Mouse (Mus musculus): ENCODE measurements at regions not wholly inside any gene's neighbourhood (a gene's known extent, or its start where the extent isn't known, plus 50 kb on each side); places are given as distances from the start of the nearest gene placed in this dataset.
A peak's percentile ranks its signal among the peaks of the same experiment; 100 is the strongest.

DNA sequence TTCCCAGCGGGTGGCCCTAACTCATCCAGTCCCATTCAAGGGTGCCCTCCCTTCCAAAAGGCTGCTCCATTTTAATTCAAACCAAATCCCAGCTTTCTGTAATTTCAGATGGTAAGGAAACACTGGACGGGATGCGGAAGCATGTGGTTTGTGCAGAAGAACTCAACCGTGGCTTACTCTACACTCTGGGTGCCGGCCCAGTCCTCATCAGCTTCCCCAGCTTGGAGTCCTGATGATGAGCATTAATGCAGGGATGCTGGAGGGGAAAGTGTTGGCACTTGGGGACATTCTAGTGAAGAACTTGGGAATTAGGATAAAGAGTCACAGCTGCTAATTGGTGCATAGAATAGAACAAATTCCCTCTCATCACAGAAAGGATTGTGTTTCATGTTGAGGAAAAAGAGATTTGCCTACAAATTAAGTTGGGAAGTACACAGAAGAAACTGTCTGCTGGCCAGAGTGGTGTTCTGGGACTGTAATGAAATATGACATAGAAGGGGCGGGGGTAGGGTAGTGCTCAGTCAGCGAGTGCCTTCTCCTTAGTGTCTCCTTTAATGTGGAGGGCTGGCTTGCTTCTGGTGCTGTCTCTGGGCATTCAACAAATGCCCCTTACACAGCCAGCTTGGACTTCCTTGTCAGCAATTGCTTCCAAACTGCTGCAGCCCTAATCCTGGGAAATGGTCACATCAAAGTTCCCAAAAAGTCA lies 285.0 kb upstream of the Bmper start:
- no peaks in the 10 kb centered on the region for H3K9me3 ChIP-seq
- ATAC-seq (replicated peaks): no peak
- H3K4me2 ChIP-seq: no peak overlapping the region
- H3K27ac ChIP-seq: no peak overlapping the region
- no peaks in the 10 kb centered on the region for H3K36me3 ChIP-seq (replicated peaks)
- no peaks in the 10 kb centered on the region for H3K27me3 ChIP-seq (replicated peaks)
- 81% methylated on average over 7 of the region's 7 CpGs for WGBS
- no peak overlapping the region for H3K9ac ChIP-seq
- no peak overlapping the region for H3K4me3 ChIP-seq
- no peaks in the 10 kb centered on the region for H3K4me1 ChIP-seq

DNA sequence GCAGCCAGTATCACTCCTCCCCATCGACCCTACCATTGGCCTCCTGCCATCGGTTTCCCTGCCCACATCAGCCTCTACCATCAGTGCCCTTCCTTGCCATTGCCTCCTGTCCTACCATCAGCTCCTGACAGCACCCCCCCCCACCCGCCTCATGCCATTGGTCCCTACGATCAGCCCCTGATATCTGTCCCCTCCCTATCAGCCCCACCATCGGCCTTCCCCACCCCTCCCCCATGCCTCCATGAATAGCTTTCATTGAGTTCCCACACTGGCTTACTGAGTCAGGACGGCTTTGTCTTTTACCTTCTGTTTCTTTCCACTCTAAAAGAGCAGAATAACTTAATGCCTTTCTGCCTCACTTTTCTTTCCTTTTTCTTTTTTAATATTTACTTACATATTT lies 277.9 kb upstream of the Bmper start:
- no peaks in the 10 kb centered on the region for H3K27me3 ChIP-seq (replicated peaks)
- H3K36me3 ChIP-seq (replicated peaks): no peaks in the 10 kb centered on the region
- no peak overlapping the region for H3K4me3 ChIP-seq
- no peak overlapping the region for H3K9ac ChIP-seq
- ATAC-seq (replicated peaks): no peak
- no peak overlapping the region for H3K27ac ChIP-seq
- 59% methylated on average over 6 of the region's 6 CpGs for WGBS
- peaks cover 4% of the 10 kb centered on the region; the same call in 1 of the 2 replicates for H3K4me1 ChIP-seq
- no peaks in the 10 kb centered on the region for H3K9me3 ChIP-seq
- H3K4me2 ChIP-seq: no peak overlapping the region

DNA sequence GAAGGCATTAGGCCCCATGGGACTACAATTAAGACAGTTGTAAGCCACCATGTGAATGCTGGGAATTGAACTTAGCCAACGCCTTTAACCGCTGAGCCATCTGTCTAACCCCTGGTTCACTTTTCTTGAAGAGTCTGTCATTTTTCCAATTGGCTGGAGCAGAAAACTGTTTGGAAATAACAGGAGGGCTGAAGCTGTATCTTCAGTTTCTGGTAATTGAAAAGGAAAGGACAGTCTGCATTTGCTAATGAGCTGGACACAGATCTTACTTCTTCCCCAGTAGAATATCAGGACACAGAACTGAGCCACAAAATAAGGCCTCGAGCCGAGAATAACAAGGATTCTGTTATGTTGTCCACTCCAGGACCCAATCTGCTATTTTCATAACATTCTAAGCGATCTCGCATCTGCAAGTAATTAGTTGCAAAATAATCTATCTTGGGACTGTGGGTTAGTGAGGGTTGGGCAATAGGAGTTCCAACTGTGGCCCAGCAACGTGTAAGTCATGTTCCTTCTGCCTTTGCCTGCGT lies 277.4 kb upstream of the Bmper start:
- Histone ChIP-seq H3K27me3 (replicated peaks) (no peaks in the 10 kb centered on the region), H3K36me3 (replicated peaks) (no peaks in the 10 kb centered on the region), H3K4me3 (no peak overlapping the region), H3K4me2 (no peak overlapping the region), H3K27ac (no peak overlapping the region), H3K9me3 (no peaks in the 10 kb centered on the region), H3K9ac (no peak overlapping the region), H3K4me1 (peaks cover 4% of the 10 kb centered on the region; the same call in 1 of the 2 replicates)
- 72% methylated on average over 8 of the region's 8 CpGs for WGBS
- no peak for ATAC-seq (replicated peaks)

DNA sequence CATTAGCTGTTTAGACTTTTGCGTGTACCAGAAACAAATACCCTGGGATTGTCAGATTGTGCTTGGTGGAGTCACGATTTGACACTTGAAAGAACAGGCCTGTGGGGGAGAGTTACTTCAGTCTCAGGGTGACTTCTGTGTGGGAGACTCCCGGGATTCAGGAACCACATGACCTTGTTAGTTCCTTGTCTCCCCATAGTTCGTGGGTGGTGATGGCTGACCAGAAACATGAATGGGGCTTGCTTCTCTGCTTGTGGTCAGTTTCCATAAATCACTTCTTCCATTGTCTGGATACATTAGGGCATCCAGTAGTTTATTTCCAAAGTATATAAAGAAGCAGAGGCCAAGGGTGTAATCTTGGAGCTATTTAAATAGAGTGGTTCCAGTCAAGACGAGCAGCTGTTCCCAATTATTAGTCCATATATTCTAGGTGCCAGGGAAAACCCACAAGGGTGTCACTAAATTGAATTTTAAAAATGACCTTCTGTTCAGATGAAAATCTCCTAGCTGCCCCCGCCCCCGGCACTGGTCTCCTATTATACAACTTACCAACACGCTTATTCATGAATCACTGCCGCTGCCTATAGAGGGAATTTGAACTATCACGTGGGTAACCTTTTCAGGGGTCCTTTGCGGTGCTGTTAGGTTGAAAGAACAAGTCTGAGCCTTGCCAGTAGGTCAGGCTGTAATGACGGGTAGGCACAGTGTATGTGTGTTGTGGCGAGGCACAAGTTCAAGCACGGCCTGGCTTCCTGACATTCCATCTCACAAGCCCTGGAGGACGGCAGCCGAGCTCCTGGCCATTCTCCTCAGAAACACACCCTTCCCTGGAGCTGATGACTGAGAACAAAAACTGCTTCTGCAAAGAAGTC lies 270.1 kb upstream of the Bmper start:
- Histone ChIP-seq H3K27me3 (replicated peaks) (no peaks in the 10 kb centered on the region), H3K36me3 (replicated peaks) (no peaks in the 10 kb centered on the region), H3K4me3 (no peak overlapping the region), H3K4me2 (no peak overlapping the region), H3K27ac (no peak overlapping the region), H3K9ac (no peak overlapping the region), H3K4me1 (no peaks in the 10 kb centered on the region), H3K9me3 (no peaks in the 10 kb centered on the region)
- WGBS: 77% methylated on average over 16 of the region's 16 CpGs
- no peak for ATAC-seq (replicated peaks)

DNA sequence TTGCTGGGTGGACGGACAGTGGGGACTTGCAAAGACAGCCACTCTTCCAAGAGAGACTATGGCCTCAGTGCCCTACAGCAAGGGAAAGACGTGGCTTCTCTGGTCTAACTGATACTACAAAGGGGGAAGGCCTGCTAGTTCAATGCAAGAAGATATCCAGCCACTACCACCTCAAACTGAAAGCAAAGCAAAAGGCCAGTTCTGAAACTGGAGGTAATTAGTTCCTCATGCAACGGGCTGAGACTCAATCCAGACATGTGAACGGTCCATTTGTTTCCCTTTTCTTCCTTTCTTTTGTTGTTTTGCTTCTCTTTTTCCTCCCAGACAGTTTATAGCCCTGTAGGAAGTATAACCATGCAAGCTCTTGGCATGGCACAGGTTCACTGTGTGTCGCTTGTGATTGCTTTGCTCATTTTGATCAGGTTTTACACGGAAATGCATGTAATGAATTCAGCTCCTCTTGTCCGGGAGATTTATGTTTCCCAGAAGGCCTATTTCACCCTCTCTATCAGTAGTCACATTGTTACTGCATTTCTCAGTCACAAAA lies 260.5 kb upstream of the Bmper start:
- Histone ChIP-seq H3K4me3 (no peak overlapping the region), H3K27ac (no peak overlapping the region), H3K9me3 (no peaks in the 10 kb centered on the region), H3K4me1 (no peaks in the 10 kb centered on the region), H3K36me3 (replicated peaks) (no peaks in the 10 kb centered on the region), H3K9ac (no peak overlapping the region), H3K4me2 (no peak overlapping the region), H3K27me3 (replicated peaks) (no peaks in the 10 kb centered on the region)
- 57% methylated on average over 7 of the region's 7 CpGs for WGBS
- ATAC-seq (replicated peaks): no peak

DNA sequence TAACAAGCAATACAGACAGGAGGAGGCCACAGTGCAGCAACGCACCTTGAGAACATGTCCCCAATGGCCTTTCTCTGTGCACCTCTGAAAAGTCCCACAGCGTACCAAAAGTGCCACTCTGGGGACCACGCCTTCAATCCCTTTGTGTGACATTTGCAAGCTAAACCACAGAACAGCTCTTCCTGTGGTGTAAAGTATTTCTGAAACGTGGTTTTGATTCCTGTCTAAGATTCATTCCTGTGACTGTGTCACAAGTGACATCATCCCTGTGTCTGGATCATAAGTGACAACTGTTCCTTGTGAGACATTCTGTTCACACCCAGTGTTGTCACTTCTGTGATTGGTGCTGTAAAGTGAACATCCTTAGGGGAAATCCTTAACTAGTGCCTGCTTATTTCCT lies 251.6 kb upstream of the Bmper start:
- Histone ChIP-seq H3K4me3 (no peak overlapping the region), H3K27ac (no peak overlapping the region), H3K4me2 (no peak overlapping the region), H3K9me3 (no peaks in the 10 kb centered on the region), H3K27me3 (replicated peaks) (no peaks in the 10 kb centered on the region), H3K4me1 (no peaks in the 10 kb centered on the region), H3K36me3 (replicated peaks) (no peaks in the 10 kb centered on the region), H3K9ac (no peak overlapping the region)
- no peak for ATAC-seq (replicated peaks)
- 83% methylated on average over 4 of the region's 4 CpGs for WGBS

DNA sequence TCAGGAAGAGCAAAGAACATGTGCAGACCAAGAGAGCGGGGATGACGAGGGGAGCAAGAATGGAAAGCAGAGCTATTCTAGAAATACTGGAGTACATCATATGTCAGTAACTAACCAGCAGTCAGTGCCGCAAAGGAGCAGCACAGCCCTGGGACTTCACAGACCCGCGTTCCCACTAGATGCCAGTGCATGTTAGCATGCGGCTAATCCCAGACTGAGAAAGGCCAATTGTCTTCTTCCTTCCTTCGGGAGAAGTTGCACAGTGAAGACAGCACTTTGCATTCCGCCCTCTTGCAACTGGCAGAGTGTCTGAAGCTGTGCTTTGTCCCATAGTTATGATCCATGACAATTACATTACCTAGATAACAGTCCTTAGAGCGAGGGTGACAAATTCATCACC lies 246.1 kb upstream of the Bmper start:
- ATAC-seq (replicated peaks): peak; percentile 56; the same call in 1 of the 2 replicates
- no peak overlapping the region for H3K4me3 ChIP-seq
- H3K4me1 ChIP-seq: 0 out of 2 replicates have a peak, but pooled peaks cover 3% of the 10 kb centered on the region
- no peak overlapping the region for H3K27ac ChIP-seq
- 38% methylated on average over 9 of the region's 9 CpGs for WGBS
- no peaks in the 10 kb centered on the region for H3K36me3 ChIP-seq (replicated peaks)
- no peaks in the 10 kb centered on the region for H3K9me3 ChIP-seq
- no peaks in the 10 kb centered on the region for H3K27me3 ChIP-seq (replicated peaks)
- H3K4me2 ChIP-seq: no peak overlapping the region; the same call in 1 of the 2 replicates
- no peak overlapping the region for H3K9ac ChIP-seq

DNA sequence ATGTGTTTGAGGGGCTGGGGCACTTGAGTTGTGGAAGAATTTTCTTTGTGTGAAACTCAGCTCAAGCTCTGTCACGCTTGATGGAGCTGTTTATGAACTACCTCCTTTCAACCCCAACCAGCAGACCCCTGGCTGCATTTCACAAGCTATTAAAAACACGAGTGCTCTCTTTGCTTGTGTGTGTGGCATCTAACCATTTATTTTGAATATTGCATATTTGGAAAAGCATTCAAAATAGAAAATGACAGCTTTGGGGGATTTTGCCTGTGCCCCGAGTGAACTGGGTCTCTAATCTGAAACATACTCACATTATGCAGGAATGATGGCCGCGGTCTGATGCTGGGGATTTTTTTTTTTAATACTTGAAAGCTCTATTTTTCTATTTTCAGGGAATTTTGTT lies 243.2 kb upstream of the Bmper start:
- Histone ChIP-seq H3K36me3 (replicated peaks) (no peaks in the 10 kb centered on the region), H3K27ac (no peak overlapping the region), H3K4me2 (no peak overlapping the region), H3K4me3 (no peak overlapping the region), H3K9me3 (no peaks in the 10 kb centered on the region), H3K4me1 (0 out of 2 replicates have a peak, but pooled peaks cover 3% of the 10 kb centered on the region), H3K27me3 (replicated peaks) (no peaks in the 10 kb centered on the region), H3K9ac (no peak overlapping the region)
- 51% methylated on average over 5 of the region's 5 CpGs for WGBS
- ATAC-seq (replicated peaks): no peak

DNA sequence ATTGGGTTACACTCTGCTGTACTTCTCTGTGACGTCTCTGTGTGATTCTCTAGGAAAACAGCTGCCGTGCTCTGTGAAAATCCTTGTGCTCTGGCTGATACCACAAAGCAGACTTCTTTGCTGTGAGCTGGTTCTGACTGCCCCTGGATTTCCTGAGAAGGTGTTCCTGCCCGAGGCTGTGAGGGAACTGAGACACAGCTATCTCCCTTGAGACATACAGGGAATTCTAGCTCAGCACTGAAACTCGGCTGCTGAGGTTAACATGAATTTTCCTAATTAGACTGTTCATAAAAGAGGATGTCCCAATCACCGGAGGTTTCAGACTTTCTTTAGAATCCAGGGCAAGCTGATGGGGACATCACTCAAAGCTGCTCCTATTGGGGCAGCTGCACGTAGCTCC lies 233.4 kb upstream of the Bmper start:
- no peak for ATAC-seq (replicated peaks)
- WGBS: 68% methylated on average over 6 of the region's 6 CpGs
- Histone ChIP-seq H3K4me2 (no peak overlapping the region), H3K4me1 (no peaks in the 10 kb centered on the region), H3K9me3 (no peaks in the 10 kb centered on the region), H3K36me3 (replicated peaks) (no peaks in the 10 kb centered on the region), H3K27me3 (replicated peaks) (no peaks in the 10 kb centered on the region), H3K27ac (no peak overlapping the region), H3K9ac (no peak overlapping the region), H3K4me3 (no peak overlapping the region)

DNA sequence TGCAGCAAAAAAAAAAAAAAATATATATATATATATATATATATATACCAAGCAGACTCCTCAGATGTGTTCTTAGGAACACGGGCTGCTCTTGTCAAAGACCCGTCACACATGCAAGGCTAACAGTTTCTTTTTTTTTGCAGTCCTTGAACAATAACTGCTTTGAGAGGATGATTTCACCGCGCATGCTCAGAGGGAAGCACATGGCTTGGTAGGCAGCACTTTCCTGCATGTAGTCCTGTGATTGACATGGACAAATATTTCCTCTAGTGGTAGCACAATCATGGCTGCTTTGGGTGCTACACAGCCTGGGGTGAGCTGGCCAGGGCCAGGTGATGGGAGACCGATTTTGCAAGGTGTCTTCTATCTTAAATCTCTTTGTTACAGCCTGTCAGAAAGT lies 229.3 kb upstream of the Bmper start:
- no peaks in the 10 kb centered on the region for H3K9me3 ChIP-seq
- no peaks in the 10 kb centered on the region for H3K27me3 ChIP-seq (replicated peaks)
- no peak overlapping the region for H3K4me2 ChIP-seq
- H3K4me3 ChIP-seq: no peak overlapping the region
- no peak overlapping the region for H3K27ac ChIP-seq
- WGBS: 81% methylated on average over 5 of the region's 5 CpGs
- H3K4me1 ChIP-seq: no peaks in the 10 kb centered on the region
- no peak for ATAC-seq (replicated peaks)
- no peak overlapping the region for H3K9ac ChIP-seq
- no peaks in the 10 kb centered on the region for H3K36me3 ChIP-seq (replicated peaks)

DNA sequence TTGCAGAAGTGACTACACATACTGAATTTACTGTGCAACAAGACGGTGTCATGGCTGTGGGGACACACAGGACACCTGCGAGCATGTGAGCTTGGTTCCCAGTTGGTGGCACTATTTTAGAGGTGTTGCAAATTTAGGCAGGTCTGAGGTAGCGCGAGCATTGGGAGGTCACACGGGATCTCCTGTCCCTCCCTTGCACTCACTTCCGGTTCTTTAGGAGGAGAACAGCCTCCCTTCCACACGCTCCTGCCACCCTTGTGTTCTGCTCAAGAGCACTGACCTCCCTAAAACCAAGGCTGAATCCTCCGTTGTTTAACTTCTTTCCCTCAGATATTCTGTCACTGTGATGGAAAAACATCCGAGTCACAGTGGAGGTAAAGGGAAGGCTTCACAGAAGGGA lies 227.3 kb upstream of the Bmper start:
- Histone ChIP-seq H3K27me3 (replicated peaks) (no peaks in the 10 kb centered on the region), H3K9ac (no peak overlapping the region), H3K4me1 (no peaks in the 10 kb centered on the region), H3K4me2 (no peak overlapping the region), H3K36me3 (replicated peaks) (no peaks in the 10 kb centered on the region), H3K9me3 (no peaks in the 10 kb centered on the region), H3K4me3 (no peak overlapping the region), H3K27ac (no peak overlapping the region)
- no peak for ATAC-seq (replicated peaks)
- WGBS: 86% methylated on average over 9 of the region's 9 CpGs

DNA sequence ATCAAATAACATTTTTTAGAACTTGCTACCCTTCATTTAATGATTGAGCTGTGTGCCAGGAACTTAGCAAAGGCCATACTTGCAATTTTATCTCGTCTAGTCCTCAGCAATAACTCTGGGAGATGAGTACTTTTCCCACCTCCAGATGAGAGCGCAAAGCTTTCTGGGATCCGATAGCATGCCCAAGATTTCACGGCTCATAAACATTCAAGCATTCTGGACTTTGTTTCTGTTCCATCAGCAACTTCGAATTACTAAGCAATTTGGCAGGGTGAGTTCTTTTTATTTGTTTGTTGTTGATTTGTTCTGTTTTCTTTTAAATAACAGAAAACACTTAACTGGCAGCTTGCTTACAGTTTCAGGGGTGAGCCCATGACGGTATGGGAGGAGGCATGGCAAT lies 224.6 kb upstream of the Bmper start:
- no peaks in the 10 kb centered on the region for H3K4me1 ChIP-seq
- H3K9me3 ChIP-seq: no peaks in the 10 kb centered on the region
- H3K27ac ChIP-seq: no peak overlapping the region
- ATAC-seq (replicated peaks): no peak
- H3K36me3 ChIP-seq (replicated peaks): no peaks in the 10 kb centered on the region
- 86% methylated on average over 6 of the region's 6 CpGs for WGBS
- no peak overlapping the region for H3K9ac ChIP-seq
- H3K4me2 ChIP-seq: no peak overlapping the region
- H3K27me3 ChIP-seq (replicated peaks): no peaks in the 10 kb centered on the region
- no peak overlapping the region for H3K4me3 ChIP-seq
